Mouse (Mus musculus) mature B cell (primary cell): ENCODE results near the gene Tigar.

ENCODE experiments used
- in situ Hi-C: fragments of 300-500 bp; cut with MboI; formaldehyde crosslinking; loops from 2 replicates; pipeline ENCODE4 v1.14.3; 2019

Tigar gene

GRCm38 (mm10) chr6:127109402-127109930, at the start of gene Tigar:
Gene Tigar (minus strand): TSS chr6:127109557.
- in situ Hi-C loops = no loop called here

GRCm38 (mm10) chr6:127157321-127157720, 48.0 kb upstream of the Tigar start:
- in situ Hi-C loops = no loop called here

- in situ Hi-C loops = no loop called here
These were observed 46.1 kb upstream of the Tigar start for GRCm38 (mm10) chr6:127155468-127155867.

DNA sequence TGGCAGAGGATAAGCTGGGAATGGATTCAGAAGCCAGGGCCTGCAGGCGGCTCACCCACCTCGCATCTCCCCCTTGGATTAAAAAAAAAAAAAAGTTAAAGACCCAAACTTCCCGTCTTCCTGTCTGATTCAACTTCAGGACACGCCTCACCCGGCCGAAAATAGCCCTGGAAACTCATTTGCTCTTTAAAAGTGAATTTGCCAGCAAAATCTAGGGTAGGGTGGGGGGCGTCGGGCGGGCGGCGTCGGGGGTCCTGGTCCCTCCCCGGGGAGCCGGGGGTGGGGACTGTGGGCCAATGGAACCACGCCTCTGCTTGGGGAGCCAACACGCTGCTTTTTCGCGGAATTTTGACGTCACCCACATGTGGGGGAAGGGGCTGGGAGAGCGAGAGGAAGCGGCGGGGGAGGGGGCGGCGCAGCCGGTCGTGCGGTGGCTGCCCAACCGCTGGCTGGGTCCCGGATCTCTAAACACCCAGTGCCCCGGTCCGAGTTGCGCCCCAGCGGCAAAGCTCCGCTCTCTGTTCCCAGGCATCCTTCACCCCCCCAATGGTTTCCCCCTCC, 45.4 kb upstream of the Tigar start:
- in situ Hi-C loops = loop anchor here (5.0 kb wide), 1 partner anchor 113 kb away; no protein-coding TSS in a partner anchor

DNA sequence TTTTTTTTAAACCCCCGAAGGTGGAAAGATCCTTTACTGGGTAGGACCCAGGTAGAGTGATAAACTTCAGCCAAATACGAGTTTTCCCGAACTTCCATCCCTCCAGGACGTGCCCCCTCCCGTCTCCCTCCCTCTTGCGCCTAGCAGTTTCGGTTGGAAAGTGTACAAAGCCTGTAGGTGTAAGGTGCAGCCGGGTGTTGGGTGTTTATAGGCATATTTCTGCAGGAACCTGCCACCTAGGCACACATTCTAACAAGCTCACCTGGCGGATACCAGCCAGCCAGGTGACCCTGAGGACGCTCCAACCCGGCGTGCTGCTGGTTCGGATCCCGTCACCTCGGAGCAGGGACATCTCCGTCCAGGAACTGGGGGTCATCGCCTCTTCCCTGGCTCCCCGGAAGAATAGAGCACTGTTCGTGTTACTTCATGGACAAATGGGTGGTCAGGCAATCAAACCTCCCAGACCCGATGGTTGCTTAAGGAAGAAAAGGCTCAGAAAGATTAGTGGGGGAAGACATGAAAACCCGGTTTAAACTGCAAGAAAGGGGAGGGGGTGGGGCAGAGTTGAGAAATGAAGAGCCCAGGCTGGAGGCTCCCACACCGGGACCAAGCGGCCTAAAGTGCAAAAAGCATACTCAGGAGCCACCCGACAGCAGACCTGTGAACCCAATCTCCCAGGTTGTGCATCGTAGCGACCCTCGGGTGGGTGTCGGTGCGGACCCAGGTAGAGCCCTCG, 44.8 kb upstream of the Tigar start:
- in situ Hi-C loops = loop anchor here (5.0 kb wide), 1 partner anchor 113 kb away; no protein-coding TSS in a partner anchor

GRCm38 (mm10) chr6:127153296-127153800, 44.0 kb upstream of the Tigar start:
- in situ Hi-C loops = loop anchor here (5.0 kb wide), 1 partner anchor 114 kb away; no protein-coding TSS in a partner anchor

DNA sequence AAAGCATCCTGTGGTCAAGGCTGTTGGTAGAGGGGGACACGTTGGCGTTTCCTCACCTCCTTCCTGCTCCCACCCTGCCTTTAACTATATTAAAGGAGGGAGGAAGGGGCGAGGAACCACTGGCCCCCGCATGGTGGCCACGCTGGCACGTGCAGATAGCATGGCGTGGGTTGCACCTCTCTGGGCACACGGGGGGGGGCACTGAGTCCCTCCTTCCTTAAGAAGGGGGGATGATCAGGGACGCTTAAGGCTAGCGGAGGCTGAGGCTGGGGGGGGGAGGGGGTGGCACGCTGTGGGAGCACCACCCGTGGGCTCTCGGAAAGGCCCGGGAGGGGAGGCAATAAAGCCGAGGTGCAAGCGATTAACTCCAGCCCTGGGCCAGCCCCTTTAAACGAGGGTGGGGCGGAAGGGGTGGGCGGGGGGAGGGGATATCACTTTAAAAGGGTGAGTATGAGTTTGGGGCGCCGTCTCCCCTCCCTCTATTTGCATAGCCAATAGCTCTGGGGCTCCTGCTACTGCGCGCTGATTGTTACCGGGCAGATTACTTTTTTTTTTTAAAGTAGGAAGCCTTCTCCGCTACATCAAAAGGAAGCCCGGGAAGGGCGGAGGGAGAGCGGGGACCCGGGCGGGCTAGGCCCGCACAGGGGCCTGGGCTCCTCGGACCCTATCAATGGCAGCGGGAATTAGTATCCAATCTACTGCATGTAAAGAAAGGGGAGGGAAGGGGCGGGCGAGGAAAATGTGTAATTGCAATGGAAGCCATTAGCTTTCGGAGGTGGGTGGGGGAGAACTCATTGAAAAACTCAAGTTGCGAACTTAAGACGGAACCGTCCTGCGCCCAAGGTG, 43.0 kb upstream of the Tigar start, which contains the start of gene Ccnd2:
TSS of gene Ccnd2 (minus strand) at position 88 of the 846 bp plus-strand sequence.
- in situ Hi-C loops = loop anchor here (5.0 kb wide), 1 partner anchor 115 kb away; no protein-coding TSS in a partner anchor

DNA sequence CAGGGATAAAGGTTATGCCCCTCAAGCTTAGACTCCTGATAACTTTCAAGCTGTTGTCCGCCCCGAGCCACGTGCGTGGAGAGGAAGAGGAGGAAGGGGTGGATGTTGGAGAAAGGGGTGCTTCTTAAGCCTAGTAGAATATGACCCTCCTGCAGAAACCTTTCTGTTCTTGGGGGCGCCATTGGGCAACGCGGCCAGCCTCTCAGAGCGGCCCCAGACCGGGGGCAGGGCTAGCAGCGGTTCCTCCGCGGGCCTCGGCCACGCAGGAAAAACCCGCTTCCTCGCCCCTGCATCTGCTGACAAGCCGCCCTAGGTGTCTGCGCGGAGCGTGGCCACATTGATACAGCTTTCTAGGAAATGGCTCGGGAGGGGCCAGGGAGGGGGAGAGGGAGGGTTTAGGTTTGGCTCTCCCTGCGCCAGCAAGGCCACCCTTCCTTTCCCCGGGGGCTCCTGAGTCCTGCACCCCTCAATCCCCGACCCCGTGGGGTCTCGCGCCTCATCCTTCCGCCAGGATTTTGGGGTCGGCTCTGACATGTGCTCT, 42.3 kb upstream of the Tigar start:
- in situ Hi-C loops = loop anchor here (5.0 kb wide), 1 partner anchor 116 kb away; no protein-coding TSS in a partner anchor

- in situ Hi-C loops = loop anchor here (5.0 kb wide), 1 partner anchor 116 kb away; no protein-coding TSS in a partner anchor
These were observed 41.6 kb upstream of the Tigar start for GRCm38 (mm10) chr6:127150663-127151564.

DNA sequence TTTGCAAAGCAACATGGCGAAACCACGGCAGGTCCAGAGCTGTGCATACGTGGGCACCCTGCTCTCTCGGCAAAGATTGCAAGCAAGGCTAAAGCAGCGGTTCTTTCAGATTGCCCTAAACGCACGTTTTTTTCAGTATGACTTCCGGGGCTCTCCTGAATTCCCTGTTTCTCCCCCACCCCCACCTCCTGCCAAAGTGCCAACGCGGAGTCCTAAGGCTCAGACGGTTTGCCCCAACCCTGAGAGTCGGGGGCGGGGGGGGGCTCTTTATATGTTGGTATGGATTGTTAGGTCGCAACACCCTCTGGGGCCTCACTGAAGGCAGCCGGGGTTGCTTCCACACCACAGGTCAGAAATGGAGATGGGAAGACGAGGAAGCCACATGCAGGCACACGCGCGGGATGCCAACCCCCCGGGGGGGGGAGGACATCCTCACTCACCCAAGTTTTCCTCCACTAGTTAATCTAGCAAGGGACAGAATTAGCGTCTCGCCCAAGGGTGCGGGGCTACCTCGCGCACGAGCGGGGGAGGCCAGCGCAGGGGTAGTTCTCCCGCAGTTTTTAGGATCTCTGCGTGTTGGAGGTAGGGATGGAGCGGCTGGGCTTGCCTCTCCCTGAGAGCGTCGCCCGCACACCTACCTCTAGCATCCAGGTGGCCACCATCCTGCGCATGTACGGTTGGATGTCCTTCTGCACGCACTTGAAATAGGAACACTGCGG, 40.7 kb upstream of the Tigar start:
- in situ Hi-C loops = loop anchor here (5.0 to 10.0 kb wide), 4 partner anchors 95 to 295 kb away; partner anchors contain the start of gene Parp11

GRCm38 (mm10) chr6:127149303-127149943, 40.1 kb upstream of the Tigar start:
- in situ Hi-C loops = loop anchor here (5.0 to 10.0 kb wide), 3 partner anchors 95 to 295 kb away; partner anchors contain the start of gene Parp11

DNA sequence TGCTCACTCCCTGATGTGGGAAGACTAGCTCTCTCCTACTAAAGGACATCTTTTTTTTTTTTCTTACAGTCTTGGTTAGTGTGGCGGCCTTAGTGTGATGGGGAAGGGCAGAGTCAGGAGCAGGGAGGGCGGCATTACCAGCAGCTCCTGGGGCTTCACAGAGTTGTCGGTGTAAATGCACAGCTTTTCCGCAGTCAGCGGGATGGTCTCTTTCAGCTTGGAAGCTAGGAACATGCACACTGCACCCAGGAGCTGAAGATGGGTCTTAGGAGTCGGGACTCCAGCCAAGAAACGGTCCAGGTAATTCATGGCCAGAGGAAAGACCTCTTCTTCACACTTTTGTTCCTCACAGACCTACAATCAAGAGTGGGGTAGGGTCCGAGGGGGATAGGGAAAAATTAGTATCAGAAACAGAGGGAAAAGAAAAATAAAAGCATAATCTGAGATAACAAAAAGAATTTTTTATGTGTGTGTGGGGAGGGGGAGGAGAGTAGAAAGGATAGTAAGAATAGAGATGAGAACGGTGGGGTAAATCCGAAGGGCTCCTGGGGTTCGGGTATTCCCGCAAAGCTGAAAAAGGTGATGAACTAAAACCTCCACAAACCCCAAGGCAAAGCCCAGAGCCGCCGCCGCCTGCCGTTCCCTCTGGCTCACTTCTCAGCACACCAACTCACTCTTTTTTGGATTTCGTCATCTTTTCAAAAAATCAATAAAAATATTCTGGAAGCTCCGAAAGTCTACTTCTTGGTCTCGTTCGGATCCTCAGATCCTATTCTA, 39.4 kb upstream of the Tigar start:
- in situ Hi-C loops = loop anchor here (5.0 to 10.0 kb wide), 3 partner anchors 96 to 296 kb away; partner anchors contain the start of gene Parp11

- in situ Hi-C loops = loop anchor here (5.0 to 10.0 kb wide), 3 partner anchors 97 to 297 kb away; partner anchors contain the start of gene Parp11
These were observed 38.3 kb upstream of the Tigar start for GRCm38 (mm10) chr6:127147665-127148064.

- in situ Hi-C loops = loop anchor here (5.0 to 10.0 kb wide), 3 partner anchors 98 to 298 kb away; partner anchors contain the start of gene Parp11
These were observed 37.1 kb upstream of the Tigar start for GRCm38 (mm10) chr6:127146322-127146947.

DNA sequence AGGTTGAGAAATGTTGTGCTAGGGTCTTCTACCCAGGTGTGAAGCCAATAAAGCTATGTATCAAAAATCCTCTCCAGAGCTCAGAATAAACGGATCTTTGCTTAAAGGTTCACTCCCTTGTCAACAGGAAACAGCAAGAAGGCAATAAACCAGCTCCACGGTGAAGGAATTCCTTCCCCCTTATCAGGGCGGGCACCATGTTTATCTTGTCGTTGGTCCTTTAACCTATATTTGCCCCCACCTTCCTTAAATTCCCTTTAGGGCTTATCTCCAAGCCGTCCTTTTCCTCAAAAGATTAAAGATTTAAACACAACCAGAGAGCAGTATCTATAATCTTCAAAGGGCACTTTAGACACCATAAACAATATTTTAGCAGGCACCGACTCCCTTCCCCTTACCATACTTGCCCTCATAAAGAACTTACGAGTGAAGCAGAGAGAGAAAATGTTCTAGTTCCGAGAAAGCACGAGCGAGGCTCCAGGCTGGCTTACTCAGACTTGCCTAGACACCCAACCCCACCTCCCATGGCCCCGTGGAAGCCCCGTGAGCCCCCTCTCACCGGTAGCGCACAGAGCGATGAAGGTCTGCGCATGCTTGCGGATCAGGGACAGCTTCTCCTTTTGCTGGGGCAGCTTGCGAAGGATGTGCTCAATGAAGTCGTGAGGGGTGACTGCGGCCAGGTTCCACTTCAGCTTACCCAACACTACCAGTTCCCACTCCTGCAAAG, 36.3 kb upstream of the Tigar start:
- in situ Hi-C loops = loop anchor here (5.0 to 10.0 kb wide), 3 partner anchors 99 to 299 kb away; partner anchors contain the start of gene Parp11

- in situ Hi-C loops = loop anchor here (10.0 kb wide), 2 partner anchors 101 to 301 kb away; partner anchors contain the start of gene Parp11
These were observed 34.4 kb upstream of the Tigar start for GRCm38 (mm10) chr6:127143576-127144288.
